Mouse (Mus musculus): ENCODE results near the gene Oxsr1. TPM values are rescaled to one million over a fixed set of nuclear protein-coding genes. Genes with fewer than 3 reads are reported as not detected.
A peak's percentile ranks its signal among the peaks of the same experiment; 100 is the strongest.
"Not testable (repeated sequence)": the region's sequence is repeated elsewhere in the genome, so short reads cannot be mapped to it uniquely, and the experiment has no call there.

Gene Oxsr1
- 11.1 and 12.2 TPM in 2 replicates for polyA plus RNA-seq (2016; fragmentation: Nextera tagmentation; extraction: Ambion mirVana)

- peak within 1 kb of the TSS; percentile 97 for H3K27ac ChIP-seq
- H3K9ac ChIP-seq, result peak within 1 kb of the TSS; percentile 96
- peak within 1 kb of the TSS; percentile 95 for H3K4me3 ChIP-seq
- H3K9me3 ChIP-seq (replicated peaks), result no peaks in the 10 kb centered on the region
- H3K4me2 ChIP-seq, result peak within 1 kb of the TSS; percentile 99
- peaks cover 4% of the 10 kb centered on the region; the same call in 1 of the 2 replicates for H3K36me3 ChIP-seq
- under 1% methylated on average over 76 of the region's 76 CpGs for WGBS (ENCODE audit: insufficient replicate concordance)
- no peaks in the 10 kb centered on the region for H3K27me3 ChIP-seq (replicated peaks)
- ATAC-seq, result peak; percentile 95
- H3K4me1 ChIP-seq, result peaks cover 34% of the 10 kb centered on the region
These were observed at the start of gene Oxsr1 for GRCm38 (mm10) chr9:119322289-119323259. TSS of gene Oxsr1 (minus strand) at chr9:119322427.

GRCm38 (mm10) chr9:119371251-119371650 lies 49.0 kb upstream of the Oxsr1 start:
- no peaks in the 10 kb centered on the region for H3K27me3 ChIP-seq (replicated peaks)
- no peak overlapping the region for H3K4me3 ChIP-seq
- no peak overlapping the region for H3K9ac ChIP-seq
- H3K9me3 ChIP-seq (replicated peaks), result no peaks in the 10 kb centered on the region
- peaks cover 13% of the 10 kb centered on the region for H3K36me3 ChIP-seq
- H3K4me1 ChIP-seq, result no peaks in the 10 kb centered on the region
- no peak for ATAC-seq
- H3K4me2 ChIP-seq, result no peak overlapping the region
- WGBS (ENCODE audit: insufficient replicate concordance), result 70% methylated on average over 4 of the region's 4 CpGs
- no peak overlapping the region for H3K27ac ChIP-seq

GRCm38 (mm10) chr9:119370770-119371169 lies 48.5 kb upstream of the Oxsr1 start:
- not testable (repeated sequence) for ATAC-seq; H3K27ac ChIP-seq; H3K4me3 ChIP-seq; H3K9ac ChIP-seq; H3K9me3 ChIP-seq (replicated peaks); H3K27me3 ChIP-seq (replicated peaks); H3K4me2 ChIP-seq; H3K4me1 ChIP-seq
- 74% methylated on average over 4 of the region's 4 CpGs for WGBS (ENCODE audit: insufficient replicate concordance)
- peaks cover 13% of the 10 kb centered on the region for H3K36me3 ChIP-seq

- no peak for ATAC-seq
- Histone ChIP-seq H3K9ac (no peak overlapping the region), H3K36me3 (peaks cover 13% of the 10 kb centered on the region), H3K4me1 (no peaks in the 10 kb centered on the region), H3K4me3 (no peak overlapping the region), H3K9me3 (replicated peaks) (no peaks in the 10 kb centered on the region), H3K4me2 (no peak overlapping the region), H3K27ac (no peak overlapping the region), H3K27me3 (replicated peaks) (no peaks in the 10 kb centered on the region)
- WGBS (ENCODE audit: insufficient replicate concordance), result 70% methylated on average over 3 of the region's 3 CpGs
These were observed 46.1 kb upstream of the Oxsr1 start for GRCm38 (mm10) chr9:119368367-119368766.

GRCm38 (mm10) chr9:119365284-119365683 lies 43.1 kb upstream of the Oxsr1 start, which contains the start of gene Slc22a14:
TSS of gene Slc22a14 (minus strand) at chr9:119365553.
- Histone ChIP-seq H3K9ac (no peak within 1 kb of the TSS), H3K27me3 (replicated peaks) (no peaks in the 10 kb centered on the region), H3K4me2 (no peak within 1 kb of the TSS), H3K27ac (no peak within 1 kb of the TSS), H3K4me1 (no peaks in the 10 kb centered on the region), H3K9me3 (replicated peaks) (no peaks in the 10 kb centered on the region), H3K36me3 (peaks cover 13% of the 10 kb centered on the region), H3K4me3 (no peak within 1 kb of the TSS)
- 67% methylated on average over 7 of the region's 7 CpGs for WGBS (ENCODE audit: insufficient replicate concordance)
- no peak for ATAC-seq

GRCm38 (mm10) chr9:119363229-119363628 lies 41.0 kb upstream of the Oxsr1 start:
- Histone ChIP-seq H3K9me3 (replicated peaks) (no peaks in the 10 kb centered on the region), H3K4me3 (no peak overlapping the region), H3K27ac (no peak overlapping the region), H3K4me2 (no peak overlapping the region), H3K9ac (no peak overlapping the region), H3K36me3 (peaks cover 6% of the 10 kb centered on the region), H3K27me3 (replicated peaks) (no peaks in the 10 kb centered on the region), H3K4me1 (peaks cover 2% of the 10 kb centered on the region)
- WGBS (ENCODE audit: insufficient replicate concordance), result 81% methylated on average over 12 of the region's 12 CpGs
- ATAC-seq, result no peak

- ATAC-seq, result no peak
- WGBS (ENCODE audit: insufficient replicate concordance), result 78% methylated on average over 5 of the region's 5 CpGs
- H3K9ac ChIP-seq, result no peak overlapping the region
These were observed 39.2 kb upstream of the Oxsr1 start for GRCm38 (mm10) chr9:119361416-119361815.

GRCm38 (mm10) chr9:119358058-119358429 lies 35.8 kb upstream of the Oxsr1 start:
- ATAC-seq, result no peak
- Histone ChIP-seq H3K9ac (peak overlapping the region; percentile 80), H3K4me2 (peak overlapping the region; percentile 93), H3K4me3 (peak overlapping the region; percentile 70), H3K4me1 (peaks cover 14% of the 10 kb centered on the region), H3K27ac (no peak overlapping the region), H3K36me3 (no peaks in the 10 kb centered on the region), H3K9me3 (replicated peaks) (no peaks in the 10 kb centered on the region), H3K27me3 (replicated peaks) (no peaks in the 10 kb centered on the region)
- WGBS (ENCODE audit: insufficient replicate concordance), result 44% methylated on average over 9 of the region's 9 CpGs

More at GRCm38 (mm10) chr9:119361416-119361815, 39.2 kb upstream of the Oxsr1 start:
- Histone ChIP-seq H3K27me3 (replicated peaks) (no peaks in the 10 kb centered on the region), H3K36me3 (no peaks in the 10 kb centered on the region), H3K4me2 (no peak overlapping the region), H3K27ac (no peak overlapping the region), H3K4me1 (peaks cover 14% of the 10 kb centered on the region), H3K4me3 (no peak overlapping the region), H3K9me3 (replicated peaks) (no peaks in the 10 kb centered on the region)

- no peaks in the 10 kb centered on the region for H3K36me3 ChIP-seq
- H3K9me3 ChIP-seq (replicated peaks), result no peaks in the 10 kb centered on the region
- peak; percentile 87 for ATAC-seq
- no peaks in the 10 kb centered on the region for H3K27me3 ChIP-seq (replicated peaks)
- peaks cover 14% of the 10 kb centered on the region for H3K4me1 ChIP-seq
- H3K27ac ChIP-seq, result peak within 1 kb of the TSS; percentile 43; the same call in 1 of the 2 replicates
- H3K4me2 ChIP-seq, result peak within 1 kb of the TSS; percentile 93
- H3K4me3 ChIP-seq, result peak within 1 kb of the TSS; percentile 70
- H3K9ac ChIP-seq, result peak within 1 kb of the TSS; percentile 80
- WGBS (ENCODE audit: insufficient replicate concordance), result 3% methylated on average over 65 of the region's 65 CpGs
These were observed 35.3 kb upstream of the Oxsr1 start, which contains the start of gene Xylb for GRCm38 (mm10) chr9:119357331-119358057. TSS of gene Xylb (plus strand) at chr9:119357381.

- WGBS (ENCODE audit: insufficient replicate concordance), result 79% methylated on average over 6 of the region's 6 CpGs
- ATAC-seq, result no peak
- H3K27ac ChIP-seq, result no peak overlapping the region
These were observed 33.7 kb upstream of the Oxsr1 start for GRCm38 (mm10) chr9:119355943-119356342.

GRCm38 (mm10) chr9:119353926-119354325 lies 31.7 kb upstream of the Oxsr1 start:
- H3K4me2 ChIP-seq, result no peak overlapping the region
- H3K27me3 ChIP-seq (replicated peaks), result no peaks in the 10 kb centered on the region
- no peaks in the 10 kb centered on the region for H3K9me3 ChIP-seq (replicated peaks)
- H3K9ac ChIP-seq, result no peak overlapping the region
- no peak for ATAC-seq
- H3K4me3 ChIP-seq, result no peak overlapping the region
- WGBS (ENCODE audit: insufficient replicate concordance), result 66% methylated on average over 6 of the region's 6 CpGs
- H3K36me3 ChIP-seq, result peaks cover 22% of the 10 kb centered on the region
- no peak overlapping the region for H3K27ac ChIP-seq
- H3K4me1 ChIP-seq, result peaks cover 14% of the 10 kb centered on the region

More at GRCm38 (mm10) chr9:119355943-119356342, 33.7 kb upstream of the Oxsr1 start:
- Histone ChIP-seq H3K9me3 (replicated peaks) (no peaks in the 10 kb centered on the region), H3K4me1 (peaks cover 14% of the 10 kb centered on the region), H3K36me3 (peaks cover 6% of the 10 kb centered on the region), H3K4me2 (no peak overlapping the region), H3K4me3 (no peak overlapping the region), H3K27me3 (replicated peaks) (no peaks in the 10 kb centered on the region), H3K9ac (no peak overlapping the region)

GRCm38 (mm10) chr9:119352060-119352459 lies 29.8 kb upstream of the Oxsr1 start:
- no peaks in the 10 kb centered on the region; the same call in 1 of the 2 replicates for H3K4me1 ChIP-seq
- H3K36me3 ChIP-seq, result peaks cover 38% of the 10 kb centered on the region
- 21% methylated on average over 4 of the region's 4 CpGs for WGBS (ENCODE audit: insufficient replicate concordance)
- ATAC-seq, result peak; percentile 79
- H3K9me3 ChIP-seq (replicated peaks), result no peaks in the 10 kb centered on the region
- no peaks in the 10 kb centered on the region for H3K27me3 ChIP-seq (replicated peaks)
- H3K27ac ChIP-seq, result no peak overlapping the region
- no peak overlapping the region for H3K4me3 ChIP-seq
- H3K9ac ChIP-seq, result no peak overlapping the region
- no peak overlapping the region for H3K4me2 ChIP-seq

Measured in liver, embryonic 12.5 days (tissue).